Mouse (Mus musculus) gastrocnemius, postnatal 4 days (tissue): ENCODE data around the gene Hebp1. TPM values are rescaled to one million over a fixed set of nuclear protein-coding genes. Genes with fewer than 3 reads are reported as not detected.

Source experiments
- DNase-seq, 2 experiments: peaks; one replicate each; pipeline ENCODE4 v3.0.0; 2021 to 2022; ENCODE audit warnings: low spot score in 2 of 2, mixed read lengths in 2 of 2
- long read RNA-seq, 2 experiments: library from polyadenylated mRNA; stranded (forward); transcript quantifications; one replicate each; pipeline ENCODE4 v2.0.0; 2021
- total RNA-seq, 2 experiments: library from RNA; stranded (reverse); gene quantifications; 2 replicates each; pipeline ENCODE4 v1.2.3; 2021

Gene Hebp1
- total RNA-seq: 10 to 100 TPM; 20.7 to 30.2 TPM
- long read RNA-seq, experiment 1, partial matches to known transcripts: 1 of 2 reads
- long read RNA-seq, experiment 1, other reads (novel, unspliced or antisense): 0 of 2 reads
- long read RNA-seq, experiment 2, partial matches to known transcripts: 2 of 4 reads
- long read RNA-seq, experiment 2, other reads (novel, unspliced or antisense): 0 of 4 reads

GRCm38 (mm10) chr6:135197921-135198532 is at the start of gene Hebp1, which contains the start of gene Fam234b:
Gene Hebp1 (minus strand): TSS chr6:135198022.
Gene Fam234b (plus strand): TSS chr6:135197977.
- peak; percentile 67 to 83 for DNase-seq

- DNase-seq: no peak
Observed at GRCm38 (mm10) chr6:135245586-135245985, 47.8 kb upstream of the Hebp1 start.

- no peak for DNase-seq
Observed at GRCm38 (mm10) chr6:135240361-135240760, 42.5 kb upstream of the Hebp1 start.

GRCm38 (mm10) chr6:135238211-135238610 is 40.4 kb upstream of the Hebp1 start:
- no peak for DNase-seq

- no peak for DNase-seq
Observed at GRCm38 (mm10) chr6:135237326-135237725, 39.5 kb upstream of the Hebp1 start.

- no peak for DNase-seq
Observed at GRCm38 (mm10) chr6:135236576-135236975, 38.8 kb upstream of the Hebp1 start.

- no peak for DNase-seq
Observed at GRCm38 (mm10) chr6:135235742-135236141, 37.9 kb upstream of the Hebp1 start.

GRCm38 (mm10) chr6:135232443-135233182 is 34.8 kb upstream of the Hebp1 start:
- DNase-seq: no peak

GRCm38 (mm10) chr6:135230586-135230985 is 32.8 kb upstream of the Hebp1 start:
- no peak for DNase-seq

- no peak for DNase-seq
Observed at GRCm38 (mm10) chr6:135228465-135228941, 30.7 kb upstream of the Hebp1 start.

GRCm38 (mm10) chr6:135223786-135224416 is 26.1 kb upstream of the Hebp1 start:
- DNase-seq: no peak

- no peak for DNase-seq
Observed at GRCm38 (mm10) chr6:135219916-135220315, 22.1 kb upstream of the Hebp1 start.

- no peak for DNase-seq
Observed at GRCm38 (mm10) chr6:135218330-135218729, 20.5 kb upstream of the Hebp1 start.

- no peak for DNase-seq
Observed at GRCm38 (mm10) chr6:135212666-135213065, 14.8 kb upstream of the Hebp1 start.

GRCm38 (mm10) chr6:135211169-135211568 is 13.3 kb upstream of the Hebp1 start:
- DNase-seq: no peak

- no peak for DNase-seq
Observed at GRCm38 (mm10) chr6:135206909-135207308, 9.1 kb upstream of the Hebp1 start.

GRCm38 (mm10) chr6:135205802-135206201 is 8.0 kb upstream of the Hebp1 start:
- DNase-seq: no peak

GRCm38 (mm10) chr6:135204869-135205268 is 7.0 kb upstream of the Hebp1 start:
- DNase-seq: no peak

- no peak for DNase-seq
Observed at GRCm38 (mm10) chr6:135203737-135204136, 5.9 kb upstream of the Hebp1 start.

- no peak for DNase-seq
Observed at GRCm38 (mm10) chr6:135202668-135203067, 4.8 kb upstream of the Hebp1 start.

- DNase-seq: no peak
Observed at GRCm38 (mm10) chr6:135200122-135200957, 2.5 kb upstream of the Hebp1 start.
